9 mouse cellular contexts compared by ENCODE assay signal in genomic region chr8:70558334-70558733, GRCm38 (mm10). TPM values are rescaled to one million over a fixed set of nuclear protein-coding genes. Genes with fewer than 3 reads are reported as not detected.
DNase-seq lines count a peak whose midpoint lies in the region; ATAC-seq and TF ChIP-seq lines count a peak whose summit lies in the region.
"Had no signal": no experiment of that assay in that cellular context is flagged by ENCODE, and none has a peak within 500 bp of the region (broad histone marks: within the 10 kb centered on the region; RNA-seq: fewer than 3 reads in every experiment).

No protein-coding gene starts in this region.

- TF ChIP-seq CTCF in liver, adult 2 months (IDR thresholded peaks at IDR 0.05; ENCODE audit: low read depth, low read length), result 0 out of 2 replicates have a peak, but pooled peaks have one; percentile 23

- ATAC-seq in kidney, embryonic 15.5 days (replicated peaks; ENCODE audit: low FRiP score), result no peak
- ATAC-seq in kidney, embryonic 14.5 days (ENCODE audit: low FRiP score, low TSS enrichment), result no peak
- ATAC-seq in common myeloid progenitor, adult 5-6 weeks (replicated peaks; ENCODE audit: low read depth, poor library complexity, severe bottlenecking), result peak; percentile 70
- ATAC-seq in forebrain, embryonic 15.5 days (replicated peaks), result no peak

- 61% methylated on average over 4 of the region's 4 CpGs for WGBS in kidney, embryonic 15.5 days
- 73% methylated on average over 4 of the region's 4 CpGs for WGBS in kidney, embryonic 14.5 days
- 27% methylated on average over 4 of the region's 4 CpGs for WGBS in liver, adult 2 months
- 64% methylated on average over 4 of the region's 4 CpGs for WGBS in forebrain, embryonic 15.5 days

- H3K27ac ChIP-seq in kidney, embryonic 15.5 days, result 0 out of 2 replicates have a peak overlapping the region, but pooled peaks have one; percentile 18
- H3K27ac ChIP-seq in kidney, embryonic 14.5 days (ENCODE audit: low read depth, low read length), result no peak overlapping the region
- H3K27ac ChIP-seq in liver, adult 2 months (replicated peaks; ENCODE audit: insufficient read depth, low read depth, low read length), result peak overlapping the region; percentile 55
- no peak overlapping the region for H3K27ac ChIP-seq in forebrain, embryonic 15.5 days (replicated peaks)
- H3K27ac ChIP-seq: midbrain, embryonic 12.5 days had no signal

- peaks cover 49% of the 10 kb centered on the region for H3K79me2 ChIP-seq in liver, adult 2 months (ENCODE audit: control insufficient read depth, insufficient read depth, low read length)

- DNase-seq in liver, adult 2 months (ENCODE audit: extremely low read depth, low read depth, low spot score), result peak; percentile 51
- peak; percentile 44 for DNase-seq in splenic B cell, adult 2 months (ENCODE audit: low read depth, low spot score)
- DNase-seq in left cerebral cortex, adult 9 months (ENCODE audit: low spot score in 2 of 2), result no peak
- DNase-seq in c-Kit-positive CD71-positive TER-119-positive erythroid progenitor cells, embryonic 14.5 days (ENCODE audit: low spot score), result no peak

- H3K27me3 ChIP-seq in kidney, embryonic 15.5 days, result no peaks in the 10 kb centered on the region
- no peaks in the 10 kb centered on the region for H3K27me3 ChIP-seq in kidney, embryonic 14.5 days (ENCODE audit: control insufficient read depth, insufficient read depth, low read length)
- H3K27me3 ChIP-seq in liver, adult 2 months (ENCODE audit: control insufficient read depth, insufficient read depth, low read length), result no peaks in the 10 kb centered on the region
- H3K27me3 ChIP-seq in splenic B cell, adult 2 months (ENCODE audit: control insufficient read depth, insufficient read depth, low read length, poor library complexity, severe bottlenecking), result no peaks in the 10 kb centered on the region
- no peaks in the 10 kb centered on the region for H3K27me3 ChIP-seq in forebrain, embryonic 15.5 days
- H3K27me3 ChIP-seq: midbrain, embryonic 12.5 days had no signal

- no peak overlapping the region for H3K4me3 ChIP-seq in kidney, embryonic 15.5 days (replicated peaks)
- no peak overlapping the region for H3K4me3 ChIP-seq in kidney, embryonic 14.5 days (ENCODE audit: low read length)
- H3K4me3 ChIP-seq in liver, adult 2 months (ENCODE audit: insufficient read depth, low read depth, low read length), result no peak overlapping the region
- no peak overlapping the region for H3K4me3 ChIP-seq in forebrain, embryonic 15.5 days
- H3K4me3 ChIP-seq: midbrain, embryonic 12.5 days had no signal

- no peak overlapping the region for H3K9ac ChIP-seq in kidney, embryonic 15.5 days
- H3K9ac ChIP-seq in kidney, embryonic 14.5 days (ENCODE audit: low read depth, low read length), result no peak overlapping the region
- H3K9ac ChIP-seq in liver, adult 2 months (ENCODE audit: low read depth, low read length), result peak overlapping the region; percentile 11; the same call in 1 of the 2 replicates
- H3K9ac ChIP-seq in forebrain, embryonic 15.5 days (replicated peaks), result no peak overlapping the region
- H3K9ac ChIP-seq: midbrain, embryonic 12.5 days had no signal

- H3K9me3 ChIP-seq in kidney, embryonic 15.5 days (replicated peaks), result no peaks in the 10 kb centered on the region
- H3K9me3 ChIP-seq in kidney, embryonic 14.5 days (ENCODE audit: control insufficient read depth, low read length), result no peaks in the 10 kb centered on the region
- H3K9me3 ChIP-seq in forebrain, embryonic 15.5 days, result no peaks in the 10 kb centered on the region
- H3K9me3 ChIP-seq: midbrain, embryonic 12.5 days had no signal

- H3K4me2 ChIP-seq in kidney, embryonic 15.5 days, result no peak overlapping the region
- H3K4me2 ChIP-seq in kidney, embryonic 14.5 days (replicated peaks; ENCODE audit: low read depth, low read length), result no peak overlapping the region
- H3K4me2 ChIP-seq in forebrain, embryonic 15.5 days (replicated peaks), result no peak overlapping the region
- H3K4me2 ChIP-seq: midbrain, embryonic 12.5 days had no signal

- peaks cover 56% of the 10 kb centered on the region for H3K4me1 ChIP-seq in kidney, embryonic 15.5 days
- H3K4me1 ChIP-seq in kidney, embryonic 14.5 days (ENCODE audit: control insufficient read depth, insufficient read depth, low read length), result peaks cover 17% of the 10 kb centered on the region
- peaks cover 78% of the 10 kb centered on the region for H3K4me1 ChIP-seq in liver, adult 2 months (ENCODE audit: control insufficient read depth, insufficient read depth, low read length)
- H3K4me1 ChIP-seq in forebrain, embryonic 15.5 days, result peaks cover 10% of the 10 kb centered on the region

- no peak for TF ChIP-seq POLR2A in liver, adult 2 months (IDR thresholded peaks at IDR 0.05; ENCODE audit: extremely low read depth, insufficient read depth, low read length)

- H3K36me3 ChIP-seq in kidney, embryonic 15.5 days, result 0 out of 2 replicates have a peak, but pooled peaks cover 6% of the 10 kb centered on the region
- H3K36me3 ChIP-seq in kidney, embryonic 14.5 days (ENCODE audit: control insufficient read depth, insufficient read depth, low read length), result no peaks in the 10 kb centered on the region
- H3K36me3 ChIP-seq in liver, adult 2 months (ENCODE audit: control insufficient read depth, insufficient read depth, low read length), result no peaks in the 10 kb centered on the region
- no peaks in the 10 kb centered on the region for H3K36me3 ChIP-seq in splenic B cell, adult 2 months (ENCODE audit: control insufficient read depth, insufficient read depth, low read length, poor library complexity, severe bottlenecking)
- H3K36me3 ChIP-seq in forebrain, embryonic 15.5 days, result no peaks in the 10 kb centered on the region
- H3K36me3 ChIP-seq: midbrain, embryonic 12.5 days had no signal

RNA-seq across cellular contexts. Expression of gene Ell, which starts 19.1 kb away (rescaled TPM):
- polyA plus RNA-seq in kidney, embryonic 15.5 days (2015; fragmentation: Nextera tagmentation; extraction: Ambion mirVana), result 20.3 and 23.8 TPM in 2 replicates
- polyA plus RNA-seq in kidney, embryonic 14.5 days (2014; fragmentation: Nextera tagmentation; extraction: Ambion mirVana), result 12.9 and 22.4 TPM in 2 replicates
- 8.1 and 10.5 TPM in 2 replicates for total RNA-seq in common myeloid progenitor, adult 5-6 weeks (2017)
- total RNA-seq in liver, adult 2 months (2014; rRNA removed), result 10.0 and 13.6 TPM in 2 replicates
- 19.6 and 25.0 TPM in 2 replicates for polyA plus RNA-seq in liver, adult 2 months (2012; rRNA removed)
- 17.4 and 19.2 TPM in 2 replicates for polyA plus RNA-seq in forebrain, embryonic 15.5 days (2015; fragmentation: Nextera tagmentation; extraction: Ambion mirVana)

RNA-seq across cellular contexts. Expression of gene Kxd1, which starts 30.6 kb away (rescaled TPM):
- polyA plus RNA-seq in kidney, embryonic 15.5 days (2015; fragmentation: Nextera tagmentation; extraction: Ambion mirVana), result 58.5 and 64.5 TPM in 2 replicates
- polyA plus RNA-seq in kidney, embryonic 14.5 days (2014; fragmentation: Nextera tagmentation; extraction: Ambion mirVana), result 70.0 and 70.9 TPM in 2 replicates
- 70.8 and 71.1 TPM in 2 replicates for total RNA-seq in common myeloid progenitor, adult 5-6 weeks (2017)
- total RNA-seq in liver, adult 2 months (2014; rRNA removed), result 36.7 and 42.6 TPM in 2 replicates
- polyA plus RNA-seq in liver, adult 2 months (2012; rRNA removed), result 68.4 and 72.3 TPM in 2 replicates
- polyA plus RNA-seq in forebrain, embryonic 15.5 days (2015; fragmentation: Nextera tagmentation; extraction: Ambion mirVana), result 49.8 and 50.2 TPM in 2 replicates

RNA-seq across cellular contexts. Expression of gene Fkbp8, which starts 30.8 kb away (rescaled TPM):
- 295 and 322 TPM in 2 replicates for polyA plus RNA-seq in kidney, embryonic 15.5 days (2015; fragmentation: Nextera tagmentation; extraction: Ambion mirVana)
- polyA plus RNA-seq in kidney, embryonic 14.5 days (2014; fragmentation: Nextera tagmentation; extraction: Ambion mirVana), result 252 and 291 TPM in 2 replicates
- 95.9 and 128 TPM in 2 replicates for total RNA-seq in common myeloid progenitor, adult 5-6 weeks (2017)
- total RNA-seq in liver, adult 2 months (2014; rRNA removed), result 271 and 321 TPM in 2 replicates
- 455 and 489 TPM in 2 replicates for polyA plus RNA-seq in liver, adult 2 months (2012; rRNA removed)
- 433 and 440 TPM in 2 replicates for polyA plus RNA-seq in forebrain, embryonic 15.5 days (2015; fragmentation: Nextera tagmentation; extraction: Ambion mirVana)

RNA-seq across cellular contexts. Expression of gene Isyna1, which starts 35.8 kb away (rescaled TPM):
- polyA plus RNA-seq in kidney, embryonic 15.5 days (2015; fragmentation: Nextera tagmentation; extraction: Ambion mirVana), result 180 and 198 TPM in 2 replicates
- polyA plus RNA-seq in kidney, embryonic 14.5 days (2014; fragmentation: Nextera tagmentation; extraction: Ambion mirVana), result 102 and 118 TPM in 2 replicates
- total RNA-seq in common myeloid progenitor, adult 5-6 weeks (2017), result 35.0 and 43.9 TPM in 2 replicates
- total RNA-seq in liver, adult 2 months (2014; rRNA removed), result 3.2 and 6.4 TPM in 2 replicates
- polyA plus RNA-seq in liver, adult 2 months (2012; rRNA removed), result 9.4 and 16.6 TPM in 2 replicates
- polyA plus RNA-seq in forebrain, embryonic 15.5 days (2015; fragmentation: Nextera tagmentation; extraction: Ambion mirVana), result 116 TPM in 2 replicates

RNA-seq across cellular contexts. Expression of gene Uba52, which starts 47.7 kb away (rescaled TPM):
- 954 and 1,022 TPM in 2 replicates for polyA plus RNA-seq in kidney, embryonic 15.5 days (2015; fragmentation: Nextera tagmentation; extraction: Ambion mirVana)
- 1,078 and 1,559 TPM in 2 replicates for polyA plus RNA-seq in kidney, embryonic 14.5 days (2014; fragmentation: Nextera tagmentation; extraction: Ambion mirVana)
- total RNA-seq in common myeloid progenitor, adult 5-6 weeks (2017), result 3,128 and 4,626 TPM in 2 replicates
- total RNA-seq in liver, adult 2 months (2014; rRNA removed), result 750 and 1,062 TPM in 2 replicates
- 596 and 770 TPM in 2 replicates for polyA plus RNA-seq in liver, adult 2 months (2012; rRNA removed)
- 724 and 839 TPM in 2 replicates for polyA plus RNA-seq in forebrain, embryonic 15.5 days (2015; fragmentation: Nextera tagmentation; extraction: Ambion mirVana)

Comparison
In these comparisons a context has a peak if more than half of its experiments do, and no peak if none do; other contexts are left out.
1. H3K27ac ChIP-seq: peak in kidney, embryonic 15.5 days (single experiment) and liver, adult 2 months (single experiment); none in kidney, embryonic 14.5 days (single experiment) and forebrain, embryonic 15.5 days (single experiment).
2. DNase-seq: peak in liver, adult 2 months (single experiment) and splenic B cell, adult 2 months (single experiment); none in left cerebral cortex, adult 9 months (0 of 2) and c-Kit-positive CD71-positive TER-119-positive erythroid progenitor cells, embryonic 14.5 days (single experiment).